Mouse (Mus musculus) CH12.LX (cell line): ENCODE measurements around the gene Prim1. TPM values are rescaled to one million over a fixed set of nuclear protein-coding genes. Genes with fewer than 3 reads are reported as not detected.

Source experiments
- DNase-seq: peaks from one replicate; pipeline ENCODE4 v3.0.0-alpha.2; 2013; ENCODE audit errors: extremely low read depth
- H3K27ac ChIP-seq: 2 replicates; pipeline ENCODE4 v1.5.1; 2012; ENCODE audit warnings: low read depth, mild to moderate bottlenecking, control low read depth, moderate library complexity; ENCODE audit not compliant: insufficient read depth
- H3K27me3 ChIP-seq: replicated peaks from 2 replicates; pipeline ENCODE3; 2012; ENCODE audit warnings: inconsistent platforms
- H3K36me3 ChIP-seq, 2 experiments: replicated peaks in 1 of 2; 2 replicates each; pipeline versions ENCODE3 to v1.6.1; 2012; ENCODE audit warnings: inconsistent platforms in 1 of 2, low read length in 1 of 2, mild to moderate bottlenecking in 1 of 2, mixed read lengths in 1 of 2, moderate library complexity in 1 of 2; ENCODE audit not compliant: control insufficient read depth in 1 of 2, insufficient read depth in 1 of 2
- H3K4me1 ChIP-seq, 2 experiments: 2 replicates each; pipeline ENCODE4 v1.6.1; 2012; ENCODE audit warnings: inconsistent platforms in 1 of 2, moderate library complexity in 1 of 2; ENCODE audit not compliant: insufficient read depth in 2 of 2, control insufficient read depth in 1 of 2
- H3K4me2 ChIP-seq: 2 replicates; pipeline ENCODE4 v1.6.1; 2012; ENCODE audit warnings: low read depth, mild to moderate bottlenecking, control low read depth; ENCODE audit not compliant: poor library complexity, insufficient read depth, severe bottlenecking
- H3K4me3 ChIP-seq, 3 experiments: fragments of 150-350 bp in 1 of 3; sonication (generic) in 1 of 3; replicated peaks in 1 of 3; 2 replicates each; pipeline versions ENCODE3 to v1.5.1; 2011 to 2012; ENCODE audit warnings: low read depth in 2 of 3, low read length in 2 of 3, mild to moderate bottlenecking in 2 of 3, moderate library complexity in 2 of 3, control low read depth in 1 of 3, improper control_type of control experiment in 1 of 3, inconsistent platforms in 1 of 3, mixed read lengths in 1 of 3; ENCODE audit not compliant: poor library complexity in 1 of 3
- H3K79me2 ChIP-seq: replicated peaks from 2 replicates; pipeline ENCODE4 v1.6.1; 2012; ENCODE audit warnings: mild to moderate bottlenecking, moderate library complexity; ENCODE audit not compliant: control insufficient read depth, poor library complexity, insufficient read depth, severe bottlenecking; ENCODE audit errors: extremely low read depth
- H3K9ac ChIP-seq: 2 replicates; pipeline ENCODE4 v1.6.1; 2012; ENCODE audit warnings: low read depth, mild to moderate bottlenecking, control low read depth, moderate library complexity; ENCODE audit not compliant: insufficient read depth
- H3K9me3 ChIP-seq: replicated peaks from 2 replicates; pipeline ENCODE3; 2012; ENCODE audit warnings: low read length, inconsistent platforms, mixed read lengths
- BHLHE40 ChIP-seq: IDR thresholded peaks from 2 replicates; pipeline ENCODE4 v1.6.1; 2011; ENCODE audit warnings: mild to moderate bottlenecking, low read depth, low read length, improper control_type of control experiment
- CHD1 ChIP-seq: IDR thresholded peaks from 2 replicates; pipeline ENCODE4 v1.6.1; 2012; ENCODE audit warnings: low read depth, low read length, improper control_type of control experiment, inconsistent platforms
- CHD2 ChIP-seq: IDR thresholded peaks from 2 replicates; pipeline ENCODE4 v1.6.1; 2011; ENCODE audit warnings: low read length, improper control_type of control experiment
- CTCF ChIP-seq, 2 experiments: IDR thresholded peaks in 1 of 2; conservative IDR thresholded peaks in 1 of 2; 2 replicates each; pipeline ENCODE4 v1.5.1; 2011 to 2012; ENCODE audit warnings: low read depth in 2 of 2, low read length in 2 of 2, improper control_type of control experiment in 1 of 2, inconsistent platforms in 1 of 2, mild to moderate bottlenecking in 1 of 2, moderate library complexity in 1 of 2
- E2F4 ChIP-seq: IDR thresholded peaks from 2 replicates; pipeline ENCODE4 v1.6.1; 2011; ENCODE audit warnings: low read depth, low read length, improper control_type of control experiment; ENCODE audit not compliant: insufficient replicate concordance
- ELF1 ChIP-seq: IDR thresholded peaks from 2 replicates; pipeline ENCODE4 v1.6.1; 2014; ENCODE audit warnings: low read depth, mild to moderate bottlenecking, inconsistent platforms, low read length, improper control_type of control experiment
- EP300 ChIP-seq: IDR thresholded peaks from 2 replicates; pipeline ENCODE4 v1.6.1; 2011; ENCODE audit warnings: low read length, improper control_type of control experiment
- ETS1 ChIP-seq: conservative IDR thresholded peaks from 2 replicates; pipeline ENCODE4 v1.6.1; 2012; ENCODE audit warnings: low read depth, mild to moderate bottlenecking, inconsistent platforms, low read length, improper control_type of control experiment, moderate library complexity
- GABPA ChIP-seq: IDR thresholded peaks from 2 replicates; pipeline ENCODE4 v1.6.1; 2012; ENCODE audit warnings: low read depth, low read length, improper control_type of control experiment, inconsistent platforms; ENCODE audit not compliant: insufficient replicate concordance
- HCFC1 ChIP-seq: IDR thresholded peaks from 2 replicates; pipeline ENCODE4 v1.6.1; 2012; ENCODE audit warnings: low read depth, mild to moderate bottlenecking, inconsistent platforms, low read length, improper control_type of control experiment
- IRF4 ChIP-seq: IDR thresholded peaks from 2 replicates; pipeline ENCODE4 v1.6.1; 2014; ENCODE audit warnings: low read depth, mild to moderate bottlenecking, inconsistent platforms, low read length, improper control_type of control experiment
- JUN ChIP-seq: IDR thresholded peaks from 2 replicates; pipeline ENCODE4 v1.6.1; 2011; ENCODE audit warnings: low read depth, mild to moderate bottlenecking, low read length, improper control_type of control experiment, moderate library complexity; ENCODE audit not compliant: insufficient read depth
- JUND ChIP-seq: conservative IDR thresholded peaks from 2 replicates; pipeline ENCODE4 v1.6.1; 2011; ENCODE audit warnings: low read depth, low read length, improper control_type of control experiment
- KAT2A ChIP-seq: IDR thresholded peaks from 2 replicates; pipeline ENCODE4 v1.6.1; 2012; ENCODE audit warnings: low read length, improper control_type of control experiment, inconsistent platforms; ENCODE audit not compliant: insufficient replicate concordance
- MAFK ChIP-seq: IDR thresholded peaks from 2 replicates; pipeline ENCODE4 v1.6.1; 2011; ENCODE audit warnings: low read length, improper control_type of control experiment; ENCODE audit not compliant: insufficient replicate concordance
- MAX ChIP-seq: IDR thresholded peaks from 2 replicates; pipeline ENCODE4 v1.6.1; 2011; ENCODE audit warnings: low read length, improper control_type of control experiment
- MAZ ChIP-seq: IDR thresholded peaks from 2 replicates; pipeline ENCODE4 v1.6.1; 2012; ENCODE audit warnings: low read depth, mild to moderate bottlenecking, inconsistent platforms, low read length, improper control_type of control experiment, moderate library complexity
- MEF2A ChIP-seq: IDR thresholded peaks from 2 replicates; pipeline ENCODE4 v1.6.1; 2014; ENCODE audit warnings: low read depth, mild to moderate bottlenecking, inconsistent platforms, low read length, improper control_type of control experiment, borderline replicate concordance
- MXI1 ChIP-seq: IDR thresholded peaks from 2 replicates; pipeline ENCODE4 v1.6.1; 2011; ENCODE audit warnings: mild to moderate bottlenecking, low read depth, low read length, improper control_type of control experiment
- MYC ChIP-seq: IDR thresholded peaks from 2 replicates; pipeline ENCODE4 v1.6.1; 2011; ENCODE audit warnings: low read depth, mild to moderate bottlenecking, improper control_type of control experiment, low read length
- NELFE ChIP-seq: IDR thresholded peaks from 2 replicates; pipeline ENCODE4 v1.6.1; 2011; ENCODE audit warnings: low read depth, low read length, improper control_type of control experiment
- NRF1 ChIP-seq: IDR thresholded peaks from 2 replicates; pipeline ENCODE4 v1.6.1; 2014; ENCODE audit warnings: low read depth, mild to moderate bottlenecking, inconsistent platforms, low read length, improper control_type of control experiment, moderate library complexity
- PAX5 ChIP-seq: IDR thresholded peaks from 2 replicates; pipeline ENCODE4 v1.6.1; 2012; ENCODE audit warnings: low read length, inconsistent platforms, mixed read lengths
- POLR2A ChIP-seq: IDR thresholded peaks from 2 replicates; pipeline ENCODE4 v1.6.1; 2011; ENCODE audit warnings: low read depth, mild to moderate bottlenecking, improper control_type of control experiment, low read length
- POLR2AphosphoS2 ChIP-seq: IDR thresholded peaks from 2 replicates; pipeline ENCODE4 v1.6.1; 2011; ENCODE audit warnings: low read depth, low read length, improper control_type of control experiment
- RAD21 ChIP-seq: IDR thresholded peaks from 2 replicates; pipeline ENCODE4 v1.6.1; 2011; ENCODE audit warnings: low read depth, mild to moderate bottlenecking, low read length, improper control_type of control experiment, moderate library complexity
- RCOR1 ChIP-seq: conservative IDR thresholded peaks from 2 replicates; pipeline ENCODE4 v1.6.1; 2012; ENCODE audit warnings: low read depth, mild to moderate bottlenecking, inconsistent platforms, low read length, improper control_type of control experiment
- SIN3A ChIP-seq: IDR thresholded peaks from 2 replicates; pipeline ENCODE4 v1.6.1; 2012; ENCODE audit warnings: low read length, improper control_type of control experiment, inconsistent platforms
- SMC3 ChIP-seq: IDR thresholded peaks from 2 replicates; pipeline ENCODE4 v1.6.1; 2011; ENCODE audit warnings: low read depth, low read length, improper control_type of control experiment
- TBP ChIP-seq: conservative IDR thresholded peaks from 2 replicates; pipeline ENCODE4 v1.6.1; 2011; ENCODE audit warnings: low read depth, low read length, improper control_type of control experiment
- TCF12 ChIP-seq: IDR thresholded peaks from 2 replicates; pipeline ENCODE4 v1.6.1; 2014; ENCODE audit warnings: low read depth, mild to moderate bottlenecking, inconsistent platforms, low read length, improper control_type of control experiment
- UBTF ChIP-seq: IDR thresholded peaks from 2 replicates; pipeline ENCODE4 v1.6.1; 2012; ENCODE audit warnings: low read depth, mild to moderate bottlenecking, inconsistent platforms, low read length, improper control_type of control experiment, moderate library complexity
- USF1 ChIP-seq: IDR thresholded peaks from 2 replicates; pipeline ENCODE4 v1.6.1; 2014; ENCODE audit warnings: low read depth, mild to moderate bottlenecking, inconsistent platforms, low read length, improper control_type of control experiment
- USF2 ChIP-seq: conservative IDR thresholded peaks from 2 replicates; pipeline ENCODE4 v1.6.1; 2011; ENCODE audit warnings: low read depth, low read length, improper control_type of control experiment
- ZC3H11A ChIP-seq: IDR thresholded peaks from 2 replicates; pipeline ENCODE4 v1.6.1; 2012; ENCODE audit warnings: low read depth, mild to moderate bottlenecking, inconsistent platforms, low read length, improper control_type of control experiment
- ZKSCAN1 ChIP-seq: IDR thresholded peaks from 2 replicates; pipeline ENCODE4 v1.6.1; 2012; ENCODE audit warnings: low read depth, inconsistent platforms, low read length, improper control_type of control experiment, borderline replicate concordance
- ZMIZ1 ChIP-seq: IDR thresholded peaks from 2 replicates; pipeline ENCODE4 v1.6.1; 2012; ENCODE audit warnings: low read depth, mild to moderate bottlenecking, inconsistent platforms, low read length, improper control_type of control experiment
- ZNF384 ChIP-seq: IDR thresholded peaks from 2 replicates; pipeline ENCODE4 v1.6.1; 2012; ENCODE audit warnings: low read depth, low read length, improper control_type of control experiment, inconsistent platforms
- dilution Hi-C: fragments of 300-500 bp; cut with MboI; formaldehyde crosslinking; loops from 2 replicates; pipeline ENCODE4 v1.14.3; 2020; ENCODE audit warnings: low sequenced_read_pairs; ENCODE audit not compliant: extremely low pct_unique_long_range_greater_than_20kb, extremely low pct_ligation_motif_present
- in situ Hi-C: fragments of 300-500 bp; cut with MboI; formaldehyde crosslinking; loops from 3 replicates; pipeline ENCODE4 v1.14.3; 2019; ENCODE audit warnings: low sequenced_read_pairs, low pct_ligation_motif_present, low pct_unique_long_range_greater_than_20kb, mixed read lengths
- polyA plus RNA-seq: library from polyadenylated mRNA; unstranded; fragments of >175 nt; gene quantifications from 2 replicates; pipeline ENCODE4 v1.2.1, GENCODE M21; 2012; ENCODE audit warnings: low read depth; ENCODE audit not compliant: insufficient read length
- total RNA-seq, 2 experiments: library from RNA; depleted of rRNA; stranded (reverse); fragments of 300-350 nt in 1 of 2; fragments of >200 nt in 1 of 2; gene quantifications; 2 replicates each; pipeline ENCODE4 v1.2.3; 2012 to 2014

Gene Prim1
- total and polyA plus RNA-seq, 3 experiments = 69.5 to 151 (median 102) TPM

- H3K79me2 ChIP-seq = peaks cover 46% of the 10 kb centered on the region
Observed at GRCm38 (mm10) chr10:128058601-128059151, 43.7 kb downstream of the Prim1 start, which contains the start of gene Ptges3. Ptges3 (plus strand) TSS chr10:128058954.

DNA sequence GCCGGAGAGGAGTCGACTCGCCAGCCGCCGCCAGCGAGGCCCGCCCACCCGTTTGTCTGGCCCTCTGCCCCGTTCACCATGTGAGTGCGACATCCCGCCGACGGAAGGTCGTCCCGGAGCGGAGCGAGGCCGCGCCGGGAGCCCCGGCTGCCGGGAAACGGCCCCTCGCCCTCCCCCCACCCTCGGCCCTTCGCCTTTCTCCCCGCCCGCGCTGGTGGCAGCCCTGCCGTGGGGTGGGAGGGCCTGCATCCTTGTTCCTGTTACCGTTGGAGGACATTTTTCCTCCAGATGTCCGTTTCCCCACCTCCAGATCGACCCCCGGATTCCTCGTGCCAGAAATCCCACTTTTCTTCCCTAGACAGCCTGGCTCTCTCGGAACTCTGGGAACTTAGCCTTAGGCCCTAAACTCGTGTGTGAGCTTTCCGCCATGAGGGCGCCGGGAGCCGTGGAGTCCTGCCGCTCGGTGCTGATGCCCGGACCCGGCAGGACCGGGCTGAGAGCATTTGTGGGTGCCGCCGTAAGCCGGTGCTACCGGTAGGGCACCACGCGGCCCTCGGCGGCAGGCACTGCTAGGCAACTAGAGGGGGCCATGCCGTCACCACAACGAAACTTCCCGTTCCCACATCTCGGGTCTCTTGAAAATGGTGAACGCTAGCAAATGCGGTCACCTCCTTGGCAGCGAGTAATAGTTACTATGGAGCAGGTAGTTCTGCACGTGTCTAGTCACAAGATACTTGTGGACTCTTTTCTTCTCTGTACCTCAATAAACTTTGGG, 44.4 kb downstream of the Prim1 start:
- DNase-seq = peak; percentile 76
- peak overlapping the region; percentile 88 to 97 (median 90) for H3K4me3 ChIP-seq
- H3K36me3 ChIP-seq = peaks cover 8 to 28% of the 10 kb centered on the region in 2 experiments
- H3K4me1 ChIP-seq = peaks cover 7 to 36% of the 10 kb centered on the region in 2 experiments; a peak in 3 of 4 replicates
- no peaks in the 10 kb centered on the region for H3K27me3 ChIP-seq
- peak overlapping the region; percentile 91 for H3K27ac ChIP-seq
- peaks cover 53% of the 10 kb centered on the region for H3K79me2 ChIP-seq
- dilution Hi-C loops (no loop called here), in situ Hi-C loops (no loop called here)
- no peaks in the 10 kb centered on the region for H3K9me3 ChIP-seq
- peak overlapping the region; percentile 82 for H3K4me2 ChIP-seq
- peak overlapping the region; percentile 99 for H3K9ac ChIP-seq
- TF ChIP-seq MEF2A (no peak), POLR2A (0 out of 2 replicates have a peak, but pooled peaks have one; percentile 3), USF1 (no peak), SIN3A (peak; percentile 88), CHD2 (peak; percentile 27; the same call in 1 of the 2 replicates), CHD1 (peak; percentile 76; the same call in 1 of the 2 replicates), JUND (no peak), JUN (no peak), PAX5 (no peak), MYC (peak; percentile 86), ZC3H11A (no peak), CTCF (conservative IDR thresholded peaks at IDR 0.05 in 1 of 2, IDR thresholded peaks at IDR 0.05 in 1 of 2; ENCODE audit: low read depth in 2 of 2, low read length in 2 of 2) (no peak), GABPA (no peak), ZMIZ1 (0 out of 2 replicates have a peak, but pooled peaks have one; percentile 22), RAD21 (no peak)

More at GRCm38 (mm10) chr10:128058601-128059151, 43.7 kb downstream of the Prim1 start, which contains the start of gene Ptges3:
- peak within 1 kb of the TSS; percentile 91 for H3K27ac ChIP-seq
- H3K9ac ChIP-seq = peak within 1 kb of the TSS; percentile 99
- H3K36me3 ChIP-seq = peaks cover 3 to 22% of the 10 kb centered on the region in 2 experiments
- DNase-seq = peak; percentile 95
- dilution Hi-C loops = no loop called here
- peaks cover 3 to 31% of the 10 kb centered on the region in 2 experiments; a peak in 2 of 4 replicates for H3K4me1 ChIP-seq
- H3K27me3 ChIP-seq = no peaks in the 10 kb centered on the region
- TF ChIP-seq NRF1 = peak; percentile 92
- TF ChIP-seq POLR2A = peak; percentile 96
- no peak for TF ChIP-seq PAX5
- no peak for TF ChIP-seq JUN
- peak; percentile 55; the same call in 1 of the 2 replicates for TF ChIP-seq MXI1
- TF ChIP-seq SIN3A = no peak; the same call in 1 of the 2 replicates
- TF ChIP-seq RAD21 = no peak
- no peak for TF ChIP-seq SMC3
- TF ChIP-seq ZC3H11A = no peak
- peak; percentile 73 for TF ChIP-seq HCFC1
- TF ChIP-seq CHD2 = peak; percentile 97
- peak; percentile 77 for TF ChIP-seq TCF12
- peak; percentile 73; the same call in 1 of the 2 replicates for TF ChIP-seq MAFK
- no peak for TF ChIP-seq RCOR1
- no peak for TF ChIP-seq POLR2AphosphoS2
- no peak for TF ChIP-seq BHLHE40
- TF ChIP-seq NELFE = peak; percentile 95
- no peak; the same call in 1 of the 2 replicates for TF ChIP-seq MEF2A
- no peak for TF ChIP-seq CHD1
- TF ChIP-seq E2F4 = peak; percentile 48; the same call in 1 of the 2 replicates
- no peak for TF ChIP-seq USF1
- TF ChIP-seq ZNF384 = no peak
- TF ChIP-seq ZKSCAN1 = no peak
- no peak; the same call in 1 of the 2 replicates for TF ChIP-seq GABPA
- no peak for TF ChIP-seq EP300
- no peak for TF ChIP-seq JUND
- 0 out of 2 replicates have a peak, but pooled peaks have one; percentile 52 for TF ChIP-seq MYC
- TF ChIP-seq IRF4 = peak; percentile 50; the same call in 1 of the 2 replicates
- no peak for TF ChIP-seq ETS1
- TF ChIP-seq USF2 = no peak
- TF ChIP-seq ELF1 = peak; percentile 75
- no peak; the same call in 1 of the 2 replicates for TF ChIP-seq KAT2A
- no peak for TF ChIP-seq ZMIZ1
- no peak; the same call in 1 of the 2 replicates for TF ChIP-seq MAZ
- TF ChIP-seq TBP = no peak
- TF ChIP-seq MAX = peak; percentile 42
- no peak for TF ChIP-seq CTCF (conservative IDR thresholded peaks at IDR 0.05 in 1 of 2, IDR thresholded peaks at IDR 0.05 in 1 of 2; ENCODE audit: low read depth in 2 of 2, low read length in 2 of 2)
- TF ChIP-seq UBTF = no peak
- H3K9me3 ChIP-seq = no peaks in the 10 kb centered on the region
- peak within 1 kb of the TSS; percentile 82 for H3K4me2 ChIP-seq
- in situ Hi-C loops = no loop called here
- H3K4me3 ChIP-seq = peak within 1 kb of the TSS; percentile 88 to 97 (median 90)
